Mouse (Mus musculus): Measurements from ENCODE around the gene Ppp6r2. TPM values are rescaled to one million over a fixed set of nuclear protein-coding genes. Genes with fewer than 3 reads are reported as not detected.

Gene Ppp6r2
- total RNA-seq (2021): 100 to 1,000 TPM; 148 to 149 TPM

DNA sequence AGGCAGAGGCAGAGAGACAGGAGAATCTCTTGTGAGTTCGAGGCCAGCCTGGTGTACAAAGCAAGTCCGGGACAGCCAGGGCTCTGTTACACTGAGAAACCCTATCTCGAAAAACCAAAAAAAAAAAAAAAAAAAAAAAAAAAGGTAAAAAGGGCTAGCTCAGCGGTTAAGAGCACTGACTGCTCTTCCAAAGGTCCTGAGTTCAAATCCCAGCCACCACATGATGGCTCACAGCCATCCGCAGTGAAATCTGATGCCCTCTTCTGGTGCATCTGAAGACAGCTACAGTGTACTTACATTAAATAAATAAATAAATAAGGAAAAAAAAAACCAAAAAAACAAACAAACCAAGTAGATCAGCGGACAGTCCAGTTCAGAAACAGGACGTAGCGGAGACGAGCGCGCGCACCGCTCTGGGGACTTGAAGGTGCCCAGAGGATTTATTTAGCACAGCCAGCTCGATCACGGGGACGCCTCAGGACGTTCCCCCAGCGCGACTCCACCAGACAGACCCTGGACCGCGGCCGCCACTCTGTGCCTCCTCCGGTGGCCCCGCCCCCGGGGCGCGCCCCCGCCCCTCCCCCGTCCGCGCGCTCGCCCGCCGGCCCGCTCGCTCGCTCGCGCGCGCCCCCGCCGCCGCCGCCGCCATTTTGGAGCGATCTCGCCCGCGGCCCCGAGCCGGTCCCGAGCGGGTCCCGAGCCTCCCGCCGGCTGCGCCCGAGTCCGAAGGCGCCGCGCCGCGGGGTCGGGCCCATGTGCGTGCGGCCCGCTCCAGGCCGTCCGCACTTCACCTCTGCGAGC, at the start of gene Ppp6r2:
TSS of gene Ppp6r2 (plus strand) at position 639 of the 801 bp plus-strand sequence.
- intact Hi-C loops (cut with DNase I): loop anchor here (2.0 to 10.0 kb wide), 3 partner anchors 14 to 386 kb away; partner anchors contain the start of genes Dennd6b and Tubgcp6

DNA sequence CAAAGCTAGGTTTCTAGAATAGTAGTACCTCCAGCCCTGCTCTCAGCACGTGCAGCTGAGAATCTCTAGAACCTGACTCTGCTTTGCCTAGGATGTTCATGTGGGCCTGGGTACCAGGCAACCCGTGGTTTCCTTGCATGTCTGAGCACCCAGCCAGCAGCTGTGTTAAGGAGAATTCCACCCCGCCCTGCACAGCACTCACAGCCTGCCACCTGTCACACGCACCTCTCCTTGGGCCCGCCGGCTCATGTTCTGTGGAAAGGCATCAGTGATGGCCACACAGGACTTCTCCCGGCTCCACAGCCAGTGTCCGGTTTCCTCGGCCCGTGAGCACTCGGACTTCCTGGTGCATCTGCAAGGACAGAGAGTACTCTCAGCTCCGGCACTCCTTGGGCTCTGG, 45.9 kb upstream of the Ppp6r2 start:
- no peak for DNase-seq (ENCODE audit: low spot score in 2 of 2)
- intact Hi-C loops (cut with DNase I): no loop called here

More for the DNA sequence above, at the start of gene Ppp6r2:
- peak; percentile 71 to 77 for DNase-seq (ENCODE audit: low spot score in 2 of 2)

DNA sequence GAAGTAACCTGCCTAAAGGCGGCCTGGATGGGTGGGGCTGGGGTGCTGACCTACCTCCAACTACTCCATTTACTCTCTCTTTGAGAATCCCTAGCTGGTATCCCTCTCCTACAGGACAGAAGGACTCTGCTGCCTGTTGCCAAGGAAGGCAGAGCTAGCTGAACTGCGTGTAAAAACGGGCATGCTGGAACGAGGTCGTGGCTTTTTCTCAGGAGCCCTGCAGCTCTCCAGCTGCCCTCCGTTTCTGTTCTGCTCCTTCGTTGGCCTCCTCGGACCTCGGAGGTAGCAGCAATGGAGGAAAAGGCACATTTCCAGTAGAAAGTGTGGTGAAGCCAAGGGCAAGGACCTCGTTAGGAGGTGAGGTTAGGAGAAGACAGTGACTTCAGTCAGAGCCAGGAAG, 42.4 kb upstream of the Ppp6r2 start:
- no peak for DNase-seq (ENCODE audit: low spot score in 2 of 2)
- intact Hi-C loops (cut with DNase I): no loop called here

DNA sequence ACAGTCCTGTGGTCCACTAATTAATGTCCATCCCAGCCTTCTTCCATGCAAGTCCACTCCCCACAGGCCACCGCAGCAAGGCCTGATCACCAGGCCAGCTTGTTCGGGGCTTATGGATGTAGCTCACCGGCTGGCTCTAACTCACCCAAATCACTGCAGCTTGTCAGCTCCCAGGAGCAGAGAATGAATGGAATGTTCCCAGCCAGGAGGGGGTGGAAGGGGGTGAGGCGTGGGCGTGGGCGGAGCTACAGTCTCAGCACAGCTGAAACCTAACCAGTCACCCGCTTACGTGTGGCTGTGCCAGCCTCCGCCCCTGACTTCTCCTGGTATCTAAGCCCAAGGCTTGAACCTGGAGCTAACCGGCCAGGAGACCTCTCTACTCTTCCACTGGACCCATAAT, 41.9 kb upstream of the Ppp6r2 start:
- intact Hi-C loops (cut with DNase I): no loop called here
- peak; percentile 78 to 91 for DNase-seq (ENCODE audit: low spot score in 2 of 2)

DNA sequence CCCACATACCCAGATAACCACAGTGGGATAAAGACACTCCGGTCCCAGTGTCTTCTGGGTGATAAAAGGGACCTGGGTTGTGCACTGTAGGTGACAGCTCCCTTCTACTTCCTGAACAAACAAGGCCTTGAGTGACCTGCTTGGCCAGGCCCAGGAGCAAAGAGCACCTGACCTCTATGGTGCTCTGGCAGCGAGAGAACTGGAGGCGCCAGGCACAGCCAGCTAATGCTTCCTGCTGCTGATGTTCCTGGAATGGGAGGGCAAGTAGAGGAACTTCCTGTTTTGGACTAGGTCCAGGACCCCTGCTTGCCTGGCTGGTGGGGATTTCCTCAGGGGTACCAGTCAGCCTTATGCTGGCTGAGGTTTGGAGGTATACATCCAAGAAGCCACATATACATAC, 41.3 kb upstream of the Ppp6r2 start:
- DNase-seq (ENCODE audit: low spot score in 2 of 2): no peak
- intact Hi-C loops (cut with DNase I): no loop called here

DNA sequence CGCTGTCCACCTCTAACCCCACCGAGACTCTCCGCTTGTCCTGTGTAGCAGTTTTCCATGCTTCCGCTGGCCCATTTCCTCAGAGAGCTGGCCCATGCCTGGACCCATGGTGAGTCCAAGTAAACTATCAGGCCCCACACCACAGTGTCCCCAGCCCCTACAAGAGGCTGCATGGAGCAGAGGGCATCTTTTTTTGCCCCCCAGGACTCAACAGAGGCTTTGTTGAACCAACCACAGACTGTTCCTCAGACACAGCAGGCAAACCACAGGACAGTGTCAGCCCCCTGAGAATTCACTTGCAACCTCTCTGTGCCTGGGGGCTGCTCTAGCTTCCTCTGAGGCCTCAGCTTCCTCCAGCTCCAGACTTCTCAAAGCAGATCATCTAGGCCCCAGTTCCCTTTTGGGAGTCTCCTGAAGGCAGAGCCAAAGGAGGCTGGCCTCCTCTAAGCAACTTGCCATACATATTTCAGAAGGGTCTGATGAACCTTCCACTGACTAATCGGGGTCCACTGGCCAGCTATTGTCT, 39.8 kb upstream of the Ppp6r2 start:
- intact Hi-C loops (cut with DNase I): no loop called here
- DNase-seq (ENCODE audit: low spot score in 2 of 2): no peak

DNA sequence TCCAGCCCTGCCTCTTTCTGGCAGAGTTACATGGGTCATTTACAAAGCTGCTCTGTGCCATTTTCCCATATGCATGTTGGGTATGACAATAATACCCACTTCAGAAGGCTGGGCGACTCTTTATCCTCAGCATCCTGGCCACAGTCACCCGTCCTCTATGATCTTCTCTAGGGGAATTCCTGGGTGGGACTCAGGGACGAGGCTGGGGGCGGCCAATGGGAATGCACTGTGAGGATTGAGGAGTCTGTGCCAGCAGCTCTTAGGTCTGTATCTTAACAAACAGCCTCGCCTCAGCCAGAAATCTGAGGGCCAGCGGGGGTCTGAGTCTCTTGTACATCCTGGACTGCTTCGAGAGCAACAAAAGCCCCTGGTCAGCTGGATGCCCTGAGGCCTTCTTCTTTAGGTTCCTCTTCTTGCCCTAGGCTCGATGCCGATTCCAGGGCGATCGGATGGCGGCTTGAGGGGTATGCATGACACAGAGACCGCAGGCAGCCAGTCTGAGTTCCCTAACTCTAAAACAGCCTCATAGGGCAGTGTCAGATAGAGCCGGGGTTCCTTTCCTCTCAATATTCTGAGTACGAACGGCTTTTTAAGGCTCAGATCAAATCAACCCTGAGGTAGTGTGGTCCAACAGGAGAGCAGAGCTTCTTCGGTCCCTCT, 38.9 kb upstream of the Ppp6r2 start:
- DNase-seq (ENCODE audit: low spot score in 2 of 2): no peak
- intact Hi-C loops (cut with DNase I): no loop called here

DNA sequence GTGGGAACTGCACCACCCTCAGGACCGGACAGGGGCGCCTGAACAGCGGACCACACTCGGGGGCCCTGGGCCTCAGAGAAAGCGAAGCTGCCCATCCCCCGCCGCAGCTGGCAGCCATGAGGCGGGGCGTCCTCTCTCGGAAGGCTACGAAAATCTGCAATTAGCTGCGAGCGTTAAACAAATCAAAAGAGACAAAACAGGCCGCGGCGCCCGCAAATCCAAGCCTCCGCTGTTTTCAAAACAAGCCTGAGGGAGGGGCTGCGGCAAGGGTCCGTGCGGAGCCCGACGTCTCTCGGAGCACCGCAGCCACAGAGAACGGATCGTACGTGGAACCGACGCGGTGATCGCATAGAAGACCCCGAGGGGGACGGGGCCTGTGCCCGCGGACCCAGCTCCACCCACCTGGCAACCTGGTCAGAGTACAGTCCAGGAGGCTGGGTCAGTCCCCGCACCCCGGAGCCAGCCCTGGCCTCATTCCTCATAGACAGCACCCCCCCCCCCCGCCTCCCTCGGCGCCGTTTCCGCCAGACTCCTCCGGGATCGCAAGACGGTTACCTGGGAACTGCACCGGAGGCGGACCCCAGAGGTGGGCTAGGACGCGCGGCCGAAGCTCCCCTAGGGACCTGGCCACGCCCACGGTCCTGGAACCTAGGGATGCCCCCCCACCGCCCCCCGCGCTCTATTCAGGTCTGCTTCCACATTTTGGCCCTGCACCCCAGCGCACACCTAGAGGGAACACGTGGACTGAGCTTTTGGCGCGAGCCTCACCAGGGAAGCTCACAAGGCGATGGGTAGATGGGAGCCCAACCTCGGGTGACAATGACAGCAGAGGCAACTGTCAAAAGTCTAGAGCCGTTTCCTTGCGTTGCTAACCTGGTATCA, 38.1 kb upstream of the Ppp6r2 start:
- DNase-seq (ENCODE audit: low spot score in 2 of 2): peak in 1 of 2 experiments; percentile 53
- intact Hi-C loops (cut with DNase I): no loop called here

DNA sequence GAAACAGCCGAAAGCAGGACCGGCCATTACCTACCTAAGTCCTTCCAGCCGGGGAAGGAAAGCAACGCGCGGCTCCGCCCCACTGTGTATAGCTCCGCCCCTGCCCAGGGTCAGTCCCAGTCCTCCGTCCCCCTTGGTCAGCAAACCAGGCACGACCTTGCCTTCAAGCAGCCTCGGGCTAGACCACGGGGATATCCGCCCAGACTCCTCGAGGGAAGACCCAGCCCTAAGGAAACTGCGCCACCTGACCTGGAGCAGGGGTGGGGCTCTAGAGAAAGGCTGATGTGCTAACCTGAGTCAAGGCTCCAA, 37.5 kb upstream of the Ppp6r2 start:
- intact Hi-C loops (cut with DNase I): no loop called here
- DNase-seq (ENCODE audit: low spot score in 2 of 2): peak in 1 of 2 experiments; percentile 31

DNA sequence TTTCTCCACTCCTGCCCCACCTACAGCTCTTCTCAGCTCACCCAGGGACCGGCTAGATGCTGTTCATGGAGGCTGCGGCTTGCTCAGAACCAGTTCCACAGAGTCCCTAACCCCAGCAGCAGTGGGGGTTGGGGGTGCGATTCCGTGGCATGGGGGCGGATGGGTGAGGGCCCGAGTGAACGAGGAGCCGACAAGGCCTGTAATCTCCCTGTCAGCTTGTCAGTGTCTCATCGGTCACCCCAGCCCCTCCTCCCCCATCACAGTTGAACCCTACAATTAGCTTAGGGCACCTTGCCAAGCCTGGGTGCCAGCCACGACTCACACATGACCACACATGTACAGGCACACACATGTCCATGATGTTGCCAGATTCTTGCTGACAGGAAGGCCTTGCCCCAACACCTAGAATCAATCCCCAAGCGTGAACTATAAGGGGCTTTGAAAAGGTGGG, 36.4 kb upstream of the Ppp6r2 start:
- intact Hi-C loops (cut with DNase I): no loop called here

DNA sequence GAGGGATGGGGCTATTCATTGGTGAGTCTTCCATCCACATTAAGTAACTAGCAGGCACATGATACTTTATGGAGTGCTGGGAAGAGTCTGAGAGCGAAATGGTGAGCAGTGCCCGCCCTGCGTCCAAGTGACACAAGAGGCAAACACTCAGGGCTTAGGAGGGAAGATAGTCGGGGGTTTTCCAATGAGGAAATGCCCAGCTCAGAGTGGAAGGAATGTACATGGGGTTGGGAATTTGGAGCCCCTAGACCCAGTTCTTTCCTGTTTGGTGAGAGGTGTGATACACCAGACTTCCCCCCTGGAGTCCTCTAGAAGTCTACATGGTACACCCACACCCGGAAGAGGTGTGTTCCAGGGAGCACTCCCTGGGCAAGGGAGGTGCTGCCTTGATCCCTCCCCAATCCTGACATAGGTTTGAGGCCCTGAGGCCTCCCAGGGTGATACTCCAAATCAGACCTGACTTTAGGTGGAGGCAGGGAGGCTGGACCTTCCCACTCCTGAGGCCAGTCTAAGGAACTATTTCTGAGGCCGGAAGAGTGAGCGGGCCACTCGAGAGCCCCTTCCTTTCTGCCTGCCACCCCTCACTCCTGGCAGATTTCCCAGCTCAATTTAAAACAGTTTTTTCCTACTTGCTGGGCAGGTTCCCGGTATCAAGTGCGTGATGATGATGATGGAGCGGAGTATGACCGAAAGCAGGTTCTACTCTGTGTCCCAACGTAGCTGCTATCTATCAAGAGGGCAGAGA, 35.8 kb upstream of the Ppp6r2 start:
- intact Hi-C loops (cut with DNase I): no loop called here
- no peak for DNase-seq (ENCODE audit: low spot score in 2 of 2)

More for the DNA sequence above, 36.4 kb upstream of the Ppp6r2 start:
- no peak for DNase-seq (ENCODE audit: low spot score in 2 of 2)

DNA sequence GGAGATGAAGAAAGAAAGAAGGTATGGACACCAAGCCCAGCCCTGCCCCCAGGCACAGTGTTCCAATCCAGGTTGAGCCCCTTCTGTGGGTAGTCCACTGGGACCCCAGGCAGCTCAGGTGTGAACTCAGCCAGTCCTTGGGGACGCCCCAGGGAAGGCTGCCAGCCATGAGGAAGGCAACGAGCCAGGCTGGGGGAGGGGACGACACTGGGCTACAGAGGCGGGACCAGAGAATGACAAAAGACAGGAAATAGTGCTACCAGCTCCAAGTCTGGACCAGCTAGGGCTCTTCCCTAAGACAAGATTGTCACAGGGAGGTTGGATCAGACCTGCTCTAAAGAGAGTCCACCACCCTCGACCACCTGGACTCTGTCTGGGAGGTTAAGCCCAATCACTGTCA, 34.2 kb upstream of the Ppp6r2 start:
- DNase-seq (ENCODE audit: low spot score in 2 of 2): peak in 1 of 2 experiments; percentile 67

DNA sequence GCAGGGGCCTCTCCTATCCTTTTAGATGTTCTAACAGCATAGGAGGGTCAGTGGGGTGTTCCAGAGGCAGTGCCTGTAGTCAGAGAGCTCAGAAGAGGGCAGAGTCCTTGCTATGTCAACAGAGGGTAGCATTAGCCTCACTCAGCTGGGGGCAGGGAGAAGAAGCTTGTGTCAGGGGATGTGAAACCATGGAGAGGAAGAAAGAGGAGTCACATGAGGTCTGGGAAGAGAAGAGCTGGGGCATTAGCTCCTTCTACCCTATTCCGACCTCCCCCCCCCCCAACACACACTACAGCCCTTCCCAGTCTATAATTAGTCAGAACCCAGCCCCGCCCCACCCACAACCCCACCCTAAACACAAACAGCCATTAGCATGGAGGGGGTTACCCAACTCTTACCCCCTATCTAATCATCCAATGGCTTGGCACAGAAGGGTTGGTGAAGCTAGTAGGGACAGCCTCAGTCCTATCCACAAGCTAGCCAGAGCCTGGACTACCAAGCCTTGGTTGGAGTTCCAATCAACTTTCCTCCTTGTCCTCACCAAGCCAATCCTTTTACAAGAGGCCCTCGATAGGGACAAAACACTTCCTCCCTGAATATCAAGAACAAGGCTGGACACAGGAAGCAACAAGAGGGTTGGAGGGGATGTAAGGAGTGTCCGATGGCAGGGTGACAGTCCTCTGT, 33.6 kb upstream of the Ppp6r2 start:
- no peak for DNase-seq (ENCODE audit: low spot score in 2 of 2)
- intact Hi-C loops (cut with DNase I): no loop called here

More for the DNA sequence above, 34.2 kb upstream of the Ppp6r2 start:
- intact Hi-C loops (cut with DNase I): no loop called here

DNA sequence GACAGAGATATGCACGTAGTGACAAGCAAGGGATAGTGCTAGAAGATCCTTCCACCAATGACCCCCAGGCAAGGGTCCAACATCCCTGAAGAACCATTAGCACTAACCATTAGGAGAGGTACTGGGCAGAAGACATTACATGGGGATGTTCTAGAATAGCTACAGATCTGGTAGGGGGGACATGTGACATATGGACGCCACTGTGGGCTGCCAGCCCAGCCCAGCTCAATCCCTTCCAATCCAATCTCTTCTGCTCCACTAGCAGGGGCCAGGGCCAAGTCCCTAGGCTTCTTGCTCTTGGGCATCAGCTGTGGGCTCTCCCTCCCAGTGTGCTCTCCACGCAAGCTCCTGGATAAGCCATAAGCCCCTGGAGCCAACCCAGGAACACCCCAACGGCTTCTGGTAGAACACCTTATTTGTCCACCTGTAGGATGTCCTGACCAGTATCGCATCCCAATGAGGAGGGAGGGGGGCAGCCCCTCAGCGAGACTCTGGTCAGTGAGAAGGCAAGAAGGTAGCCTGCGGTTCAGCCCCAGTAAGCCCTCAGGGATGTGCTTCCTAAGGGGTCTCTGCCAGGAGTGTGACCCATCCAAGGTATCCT, 33.0 kb upstream of the Ppp6r2 start:
- intact Hi-C loops (cut with DNase I): no loop called here
- DNase-seq (ENCODE audit: low spot score in 2 of 2): no peak

DNA sequence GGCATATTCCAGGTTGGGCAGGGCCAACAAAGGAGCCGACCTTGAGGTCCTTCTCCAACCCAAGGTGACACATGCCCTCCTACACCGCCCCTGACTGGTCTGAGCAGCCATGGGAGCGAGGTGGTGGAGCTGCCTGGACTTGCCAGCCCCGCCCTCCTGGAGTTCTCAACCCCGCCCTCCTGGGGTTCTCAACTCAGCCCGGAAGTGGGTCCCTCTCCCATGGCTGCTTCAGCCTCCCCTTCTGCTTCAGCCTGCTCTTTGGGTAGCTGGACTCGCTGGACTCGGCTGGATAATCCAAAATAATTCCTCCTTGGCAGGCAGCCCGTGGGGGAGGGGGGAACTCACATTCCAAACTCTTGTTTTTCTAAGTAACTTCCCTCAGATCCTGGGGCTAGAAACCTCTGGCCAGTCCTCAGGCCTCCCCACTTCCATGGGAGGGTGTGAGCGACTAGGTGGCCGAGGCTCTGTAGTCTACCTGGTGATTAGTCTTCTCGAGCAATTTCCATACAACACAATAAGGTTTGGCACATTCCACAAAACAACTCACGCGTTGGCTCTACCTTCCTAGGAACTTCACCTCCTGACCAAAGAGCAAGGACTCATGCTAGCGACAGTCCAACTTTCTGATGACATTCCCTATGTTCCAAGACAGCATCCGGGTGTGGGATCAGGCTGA, 32.3 kb upstream of the Ppp6r2 start:
- intact Hi-C loops (cut with DNase I): no loop called here
- DNase-seq (ENCODE audit: low spot score in 2 of 2): peak in 1 of 2 experiments; percentile 31

DNA sequence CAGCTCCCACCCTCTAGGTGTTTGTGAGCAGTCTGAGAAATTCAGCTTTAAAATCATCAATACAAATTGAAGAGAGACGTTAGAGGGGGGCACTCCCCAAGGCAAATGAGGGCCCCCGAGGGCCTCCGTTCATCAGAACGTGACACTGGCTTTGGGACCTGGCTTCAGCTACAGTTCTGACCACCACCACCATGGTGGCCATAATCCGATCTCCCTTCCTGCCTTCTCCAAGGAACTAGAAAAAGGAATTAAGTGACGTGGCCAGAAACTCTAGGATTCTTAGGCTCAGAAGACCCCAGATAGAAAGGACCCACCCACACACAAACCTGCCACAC, 31.8 kb upstream of the Ppp6r2 start:
- intact Hi-C loops (cut with DNase I): no loop called here
- no peak for DNase-seq (ENCODE audit: low spot score in 2 of 2)

DNA sequence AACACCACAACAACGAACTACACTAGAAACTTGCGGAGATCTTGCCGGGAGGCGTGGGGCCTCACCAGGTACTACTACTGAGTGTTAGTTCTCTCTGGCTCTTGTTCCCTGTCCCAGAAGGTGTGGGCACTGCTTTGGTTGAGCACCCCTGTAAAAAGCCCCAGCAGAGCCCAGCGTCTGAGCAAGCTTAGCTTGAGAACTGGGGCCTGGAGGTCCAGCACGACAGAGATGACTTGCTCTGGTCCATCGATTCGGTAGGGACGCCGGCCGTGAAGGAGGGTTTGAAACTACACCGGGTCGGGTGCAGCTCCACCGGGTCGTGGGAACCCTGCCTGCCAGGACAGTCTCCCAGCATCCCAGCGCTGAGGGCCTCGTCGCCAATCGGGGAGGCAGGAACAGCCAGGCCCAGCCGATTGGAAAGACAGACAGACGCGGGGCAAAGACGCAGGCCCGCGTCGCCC, 31.2 kb upstream of the Ppp6r2 start:
- peak; percentile 16 to 49 for DNase-seq (ENCODE audit: low spot score in 2 of 2)
- intact Hi-C loops (cut with DNase I): no loop called here

All from left cerebral cortex, postnatal 25 days (tissue).